Mouse (Mus musculus) inflammation-experienced regulatory T-cells, adult 6 months (primary cell): Measurements from ENCODE around the gene Ppp1r35. TPM values are rescaled to one million over a fixed set of nuclear protein-coding genes. Genes with fewer than 3 reads are reported as not detected.
A peak's percentile ranks its signal among the peaks of the same experiment; 100 is the strongest.
"Not testable (repeated sequence)": the region's sequence is repeated elsewhere in the genome, so short reads cannot be mapped to it uniquely, and the experiment has no call there.

ENCODE experiments used
- ATAC-seq: one replicate; pipeline ENCODE4 v1.8.0; 2017
- polyA plus RNA-seq, 3 experiments: library from polyadenylated mRNA; unstranded; fragments of 100-300 nt; shearing (Covaris generic); gene quantifications; one replicate each; pipeline ENCODE4 v1.2.1; 2017

Ppp1r35 gene
- 10 to 100 TPM in 1 of 3 experiments, 1 to 10 TPM in 2; 6.0 to 10.9 (median 6.5) TPM for polyA plus RNA-seq

DNA sequence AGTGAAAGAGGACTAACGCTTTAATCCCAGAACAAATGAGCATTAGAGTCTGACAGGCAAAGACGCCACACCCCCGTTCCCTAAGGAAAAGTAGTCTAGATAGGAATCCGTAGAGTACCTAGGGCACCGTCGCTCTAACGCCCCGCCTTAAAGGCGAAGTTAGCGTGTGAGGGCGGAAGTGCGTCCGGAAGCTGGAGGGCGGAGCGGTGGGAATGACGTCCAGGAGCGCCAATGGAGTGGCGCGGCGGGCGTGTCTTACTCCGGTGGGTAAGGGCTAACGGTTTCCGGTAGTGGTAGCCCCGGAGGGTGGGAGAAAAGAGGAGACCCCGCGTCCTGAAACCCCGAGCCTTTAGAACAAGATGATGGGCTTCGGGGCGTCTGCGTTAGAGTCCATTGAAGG is at the start of gene Ppp1r35:
TSS of gene Ppp1r35 (plus strand) at position 215 of the 400 bp plus-strand sequence.
- peak; percentile 98 for ATAC-seq

DNA sequence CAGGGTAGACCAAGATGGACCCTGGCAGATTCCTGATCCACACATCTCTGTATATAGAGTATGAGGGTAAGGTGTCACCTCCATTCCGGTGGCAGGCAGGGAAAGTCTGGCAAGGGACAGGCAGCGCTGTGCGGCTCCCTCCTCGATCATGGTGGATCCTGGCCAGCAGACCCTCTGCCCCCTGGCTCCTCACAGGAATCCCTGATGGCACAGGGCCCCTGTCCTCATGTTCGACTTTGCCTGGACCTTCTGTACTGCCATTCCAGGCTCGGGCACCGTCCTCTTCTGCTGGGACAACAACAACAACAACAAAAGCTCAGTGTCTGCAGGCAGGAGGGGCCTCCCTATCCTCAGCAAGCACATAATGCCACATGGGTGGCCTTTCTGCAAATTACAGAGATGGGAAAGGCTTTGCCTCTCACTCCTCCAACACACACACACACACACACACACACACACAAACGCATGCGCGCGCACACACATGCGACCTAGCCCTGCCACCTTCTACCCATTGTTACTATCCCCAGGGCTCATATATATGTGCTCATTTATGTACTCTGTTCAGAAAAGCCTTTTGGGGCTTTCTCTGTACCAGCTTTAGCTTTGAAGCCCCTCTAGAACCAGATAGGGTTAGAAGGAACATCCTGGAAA is 44.9 kb upstream of the Ppp1r35 start:
- no peak for ATAC-seq

DNA sequence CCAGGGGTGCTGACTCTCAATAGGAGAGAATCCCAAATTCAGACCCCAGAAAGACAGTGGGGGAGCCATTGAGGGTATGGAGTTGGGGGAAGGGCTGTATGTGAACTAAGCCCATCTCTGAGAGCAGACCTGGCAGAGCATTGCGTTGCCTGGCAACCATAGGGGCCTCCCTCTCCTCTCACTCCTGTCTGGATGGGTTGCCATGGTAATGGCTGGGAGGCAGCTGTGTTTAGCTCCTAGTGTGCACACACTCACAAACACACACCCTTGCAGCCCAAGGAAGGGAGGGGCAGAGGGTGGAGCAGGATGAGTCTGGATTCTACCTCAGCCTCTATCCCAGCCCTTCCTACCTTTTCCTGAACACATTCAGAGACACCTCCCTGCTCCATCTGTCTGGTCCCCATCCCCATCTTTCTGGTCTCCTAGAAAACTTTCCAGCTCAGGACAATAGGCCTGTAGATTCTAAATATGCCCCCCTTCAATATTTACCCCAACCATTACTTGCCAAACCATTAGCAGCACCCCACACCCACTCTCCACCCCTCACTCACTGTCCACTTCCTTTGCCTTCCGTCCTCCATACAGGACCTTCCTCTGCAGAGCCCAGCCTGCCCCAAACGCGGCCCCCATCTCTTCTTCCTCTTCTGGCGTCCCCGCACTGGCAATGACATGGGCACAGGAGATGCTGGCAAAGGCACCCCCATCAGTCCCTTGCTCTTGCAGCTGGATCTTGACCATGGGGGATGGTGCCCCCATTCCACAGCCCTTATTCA is 44.2 kb upstream of the Ppp1r35 start:
- ATAC-seq = no peak

DNA sequence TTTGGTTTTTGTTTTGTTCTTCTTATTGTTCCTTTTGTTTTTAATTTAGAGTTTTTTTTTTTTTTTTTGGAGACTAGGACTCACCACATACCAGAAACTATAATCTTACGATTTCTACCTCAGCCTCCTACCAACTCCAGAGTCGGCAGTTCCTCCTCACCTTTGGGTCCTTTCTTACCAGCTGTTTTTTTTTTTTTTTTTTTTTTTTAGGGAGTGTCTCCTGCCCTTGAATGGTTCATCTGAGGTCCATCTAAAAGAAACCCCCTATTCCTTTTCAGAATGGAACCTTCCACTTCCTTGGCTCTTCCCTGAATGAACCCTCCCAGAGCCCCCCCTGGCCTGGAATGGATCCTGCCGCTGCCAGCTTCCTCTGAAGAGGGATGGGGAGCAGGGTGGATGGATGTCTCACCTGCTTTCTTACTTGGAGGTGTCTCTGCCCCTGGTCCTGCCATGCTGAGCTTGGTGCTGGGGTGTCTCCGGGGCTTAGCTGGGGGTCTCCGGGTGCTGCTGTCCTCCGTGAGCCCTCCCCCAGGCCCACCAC is 41.2 kb upstream of the Ppp1r35 start:
- no peak for ATAC-seq

DNA sequence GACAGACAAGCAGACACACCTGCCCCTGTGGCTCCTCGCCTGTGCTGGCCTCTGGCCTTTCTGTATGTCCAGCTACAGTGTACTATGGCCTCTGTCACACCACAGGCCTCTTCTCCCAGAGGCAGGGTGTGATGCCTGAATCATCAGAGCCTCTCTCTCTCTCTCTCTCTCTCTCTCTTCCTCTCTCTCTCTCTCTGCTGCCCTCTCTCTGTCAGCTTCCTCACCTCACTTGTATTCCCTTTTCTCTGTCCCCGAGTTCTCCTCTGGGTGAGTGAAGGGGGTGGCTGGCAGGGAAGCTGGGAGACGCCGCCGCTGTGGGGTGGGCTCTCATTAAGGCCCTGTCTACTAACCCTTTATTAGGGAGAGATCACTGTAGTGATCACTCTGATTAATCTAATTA is 40.1 kb upstream of the Ppp1r35 start:
- ATAC-seq = no peak

DNA sequence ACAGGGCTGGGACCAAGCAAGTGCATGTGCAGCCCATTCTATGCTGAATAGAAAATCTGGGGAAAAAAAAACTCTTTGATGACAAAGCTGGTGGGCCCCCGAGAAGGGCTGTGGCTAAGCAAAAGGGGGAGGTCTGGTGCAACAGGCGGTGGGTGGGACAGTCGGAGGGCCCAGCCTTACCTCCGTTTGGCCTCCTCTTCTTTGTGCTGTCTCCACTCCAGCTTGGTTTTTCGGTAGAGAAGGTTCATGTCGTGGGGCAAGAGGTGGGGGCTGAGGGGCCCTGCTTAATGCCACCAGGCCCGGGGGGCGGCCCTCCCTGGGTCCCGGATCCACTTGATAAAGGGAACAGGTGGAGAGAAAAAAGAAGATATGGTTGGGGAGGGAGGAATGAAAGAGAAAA is 39.2 kb upstream of the Ppp1r35 start:
- ATAC-seq = no peak

DNA sequence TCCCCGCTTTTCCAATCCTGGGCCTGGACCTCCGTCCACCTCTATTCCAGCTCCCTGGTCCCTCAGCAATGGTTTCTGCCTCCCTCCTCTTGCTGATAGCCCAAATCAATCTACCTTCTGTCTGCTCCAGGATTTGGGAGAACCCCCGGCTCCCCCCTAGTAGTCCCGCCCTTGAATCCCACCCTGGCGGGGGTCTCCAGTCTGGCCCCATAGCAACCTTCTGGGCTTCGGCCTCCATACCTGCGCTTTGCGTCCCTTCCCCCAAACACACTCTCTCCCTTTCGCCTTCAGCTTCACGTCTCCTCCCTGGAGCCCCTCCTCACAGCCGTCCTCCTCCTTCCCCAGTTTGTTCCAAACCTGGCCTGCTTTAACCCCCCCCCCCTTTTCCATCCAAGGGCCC is 38.1 kb upstream of the Ppp1r35 start:
- ATAC-seq = no peak

DNA sequence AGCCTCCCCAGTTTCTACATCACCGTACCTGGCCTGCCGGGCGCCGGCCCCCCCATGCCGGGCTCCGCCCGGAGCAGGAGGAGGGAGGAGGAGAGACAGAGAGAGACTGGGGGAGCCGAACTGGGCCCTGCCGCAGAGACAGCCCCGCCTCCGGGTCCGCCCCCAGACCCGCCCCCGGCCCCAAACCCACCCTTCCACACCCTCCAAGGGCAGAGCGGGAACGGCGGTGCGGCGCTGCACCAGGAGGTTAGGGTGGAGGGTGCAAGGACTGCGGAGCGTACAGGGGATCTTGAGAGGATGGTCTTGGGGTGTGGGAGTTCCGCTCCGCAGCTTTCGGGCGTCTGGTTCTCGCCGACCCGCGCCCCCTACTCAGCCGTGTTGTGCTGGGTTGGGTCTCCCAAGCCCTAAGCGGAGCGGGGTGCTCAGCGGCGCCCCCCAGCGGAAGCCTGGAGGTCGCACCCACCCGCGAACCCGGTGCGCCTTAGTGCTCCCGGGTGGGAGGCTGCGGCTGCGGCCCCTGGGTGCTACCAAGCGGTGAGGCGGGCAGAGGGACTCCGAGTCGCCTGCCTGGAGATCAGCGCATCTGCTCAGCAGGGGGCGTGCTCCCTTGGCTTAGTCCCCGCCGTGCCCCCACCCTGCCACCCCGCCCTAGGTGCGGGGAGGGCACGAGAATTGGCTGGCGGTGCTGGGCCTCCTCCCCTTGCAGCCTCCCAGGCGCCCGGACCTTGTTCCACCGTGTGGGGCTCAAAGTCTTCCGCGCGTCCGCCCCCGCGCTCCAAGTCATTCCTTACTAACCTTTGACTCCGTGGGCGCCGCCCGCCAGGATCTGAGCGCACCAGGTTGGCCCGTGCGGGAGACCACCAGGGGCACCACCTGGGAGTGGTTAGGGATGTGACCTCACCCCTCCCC is 37.4 kb upstream of the Ppp1r35 start, which contains the start of gene Nyap1:
TSS of gene Nyap1 (minus strand) at position 585 of the 909 bp plus-strand sequence.
- peak; percentile 36 for ATAC-seq

DNA sequence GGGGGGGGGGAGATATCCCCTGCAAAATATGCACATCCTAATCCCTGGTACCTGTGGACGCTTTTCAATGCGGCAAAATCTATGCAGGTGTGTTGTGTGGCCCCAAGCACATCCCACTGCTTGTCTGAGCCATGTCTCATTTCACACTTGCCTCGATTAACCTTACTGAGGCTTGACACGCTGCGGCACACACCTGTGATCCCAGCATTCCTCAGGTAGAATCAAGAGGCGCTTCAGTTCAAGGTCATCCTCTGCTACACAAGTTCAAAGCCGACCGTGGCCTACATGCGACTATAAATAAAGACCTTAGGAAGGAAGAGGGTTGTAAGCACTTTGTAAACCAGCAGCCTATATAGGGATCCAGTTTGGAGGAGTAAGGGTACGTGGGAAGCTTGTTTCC is 36.6 kb upstream of the Ppp1r35 start:
- ATAC-seq = no peak

DNA sequence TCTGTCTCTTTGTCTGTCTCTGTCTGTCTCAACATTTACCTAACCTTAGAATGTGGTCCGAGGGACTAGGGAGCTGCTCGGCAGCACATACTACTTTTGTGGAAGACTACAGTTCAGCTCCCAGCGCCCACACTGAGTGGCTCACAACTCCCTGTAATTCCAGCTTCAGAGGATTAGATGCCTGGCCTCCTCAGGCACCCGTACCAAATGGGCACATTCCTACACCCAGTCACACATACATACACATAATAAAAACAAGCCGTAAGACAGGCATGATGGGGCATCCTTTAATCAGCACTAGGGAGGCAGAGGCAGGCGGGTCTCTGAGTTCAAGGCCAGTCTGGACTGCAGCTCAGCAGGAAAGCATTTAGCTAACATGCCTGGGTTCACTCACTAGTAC is 35.8 kb upstream of the Ppp1r35 start:
- no peak for ATAC-seq

DNA sequence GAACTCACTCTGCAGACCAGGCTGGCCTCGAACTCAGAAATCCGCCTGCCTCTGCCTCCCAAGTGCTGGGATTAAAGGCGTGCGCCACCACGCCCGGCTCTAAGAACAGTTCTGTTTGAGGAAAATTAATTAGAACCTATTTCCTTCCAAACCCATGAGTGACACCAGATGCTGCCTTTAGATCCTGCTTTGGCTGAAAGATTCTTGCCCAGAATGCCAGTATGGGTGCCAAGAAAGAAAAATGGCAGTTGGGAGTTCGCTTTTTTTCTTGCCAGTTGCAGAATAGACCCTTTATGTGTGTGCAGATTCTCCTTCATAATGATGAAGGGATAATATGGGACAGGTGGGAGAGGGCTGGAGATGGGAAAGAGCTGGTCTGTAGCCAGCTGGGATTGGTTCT is 34.5 kb upstream of the Ppp1r35 start:
- ATAC-seq = no peak

DNA sequence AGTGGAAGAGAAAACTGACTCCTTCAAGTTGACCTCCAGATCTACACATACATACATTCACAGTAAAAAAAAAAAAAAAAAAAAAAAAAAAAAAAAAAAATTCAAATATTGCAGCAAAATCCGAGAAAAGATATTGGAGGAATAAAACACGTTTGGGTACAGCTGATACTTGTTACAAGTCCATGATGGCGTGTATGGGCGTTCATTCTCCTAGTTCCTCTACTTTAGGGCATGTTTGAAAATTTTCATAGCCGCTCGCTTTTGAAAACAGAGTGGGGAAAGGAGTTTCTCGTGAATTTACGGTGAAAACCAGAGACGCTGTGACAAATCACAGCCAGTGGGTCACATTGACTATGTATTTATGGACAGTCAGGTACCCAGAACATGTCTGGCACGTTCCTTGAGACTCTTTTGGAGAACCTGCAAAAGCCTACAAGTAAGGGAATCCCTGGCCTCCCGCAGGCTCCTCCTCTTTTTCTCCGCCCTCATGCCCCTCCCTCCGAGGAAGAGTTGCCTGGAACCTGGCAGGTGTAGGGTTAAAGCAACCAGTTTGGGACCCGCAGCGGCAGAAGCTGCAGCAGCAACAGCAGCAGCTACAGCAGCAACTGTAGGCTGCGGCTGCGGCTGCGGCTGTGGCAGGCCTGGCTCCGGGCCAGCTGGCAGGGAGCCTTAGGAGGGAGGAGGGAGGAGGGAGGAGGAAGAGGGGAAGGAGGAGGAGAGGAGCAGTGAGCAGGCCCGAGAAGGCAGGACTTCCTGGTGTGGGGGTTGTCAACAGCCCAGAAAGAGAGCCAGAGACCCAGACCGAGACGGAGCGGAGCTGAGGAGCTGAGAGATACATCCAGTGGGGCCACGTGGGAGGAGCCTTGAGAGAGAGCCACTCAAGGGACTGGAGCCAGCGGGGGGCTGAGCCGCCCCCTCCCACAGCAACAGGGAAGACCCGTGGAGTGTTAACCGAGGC is 33.2 kb upstream of the Ppp1r35 start, which contains the start of gene Tsc22d4:
TSS of gene Tsc22d4 (plus strand) at position 517 of the 958 bp plus-strand sequence.
- ATAC-seq = peak; percentile 78

DNA sequence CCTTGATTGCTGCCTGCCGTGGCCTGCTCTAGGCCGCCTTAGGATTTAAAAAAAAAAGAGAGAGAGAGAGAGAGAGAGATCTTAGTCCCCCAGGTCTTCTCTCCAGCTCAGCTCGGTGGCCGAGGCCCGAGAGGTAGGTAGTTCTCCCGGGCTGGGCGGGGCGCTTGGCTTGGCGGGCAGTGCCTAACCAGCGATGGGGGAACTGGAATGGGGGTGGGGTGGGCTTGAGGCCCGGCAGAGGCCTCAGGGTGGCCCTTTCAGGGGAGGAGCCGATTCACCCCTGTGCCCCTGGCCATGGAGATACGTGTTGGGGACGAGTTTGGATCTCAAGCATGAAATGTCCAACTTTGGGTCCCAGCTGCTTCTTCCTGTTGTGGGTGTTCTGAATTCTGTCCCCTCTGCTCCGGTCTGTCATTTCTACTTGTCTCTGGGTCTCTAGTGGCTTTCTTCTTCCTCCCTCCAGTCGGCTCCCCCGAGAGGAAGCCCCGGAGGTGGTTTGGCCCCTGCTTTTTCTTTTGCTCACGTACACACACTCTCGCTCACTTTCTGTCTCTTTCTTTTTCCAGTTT is 32.3 kb upstream of the Ppp1r35 start:
- ATAC-seq = peak; percentile 10

DNA sequence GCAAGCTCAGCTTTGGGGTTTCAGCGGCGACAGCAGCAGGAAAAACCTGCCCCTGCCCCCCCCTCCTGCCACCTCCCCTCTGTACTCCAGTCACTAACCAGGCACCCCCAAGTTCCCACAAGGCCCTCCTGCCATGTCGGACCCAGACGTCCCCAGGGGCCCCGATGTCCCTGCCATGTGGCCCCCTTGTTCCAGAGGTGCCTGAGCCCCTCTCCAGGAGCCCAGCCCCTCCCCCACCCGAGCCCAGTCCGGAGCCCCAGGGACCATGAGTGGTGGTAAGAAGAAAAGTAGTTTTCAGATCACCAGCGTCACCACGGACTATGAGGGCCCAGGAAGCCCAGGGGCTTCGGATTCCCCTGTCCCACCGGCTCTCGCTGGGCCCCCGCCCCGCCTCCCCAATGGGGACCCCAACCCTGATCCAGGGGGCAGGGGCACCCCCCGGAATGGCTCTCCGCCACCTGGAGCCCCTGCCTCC is 31.8 kb upstream of the Ppp1r35 start:
- ATAC-seq = no peak

DNA sequence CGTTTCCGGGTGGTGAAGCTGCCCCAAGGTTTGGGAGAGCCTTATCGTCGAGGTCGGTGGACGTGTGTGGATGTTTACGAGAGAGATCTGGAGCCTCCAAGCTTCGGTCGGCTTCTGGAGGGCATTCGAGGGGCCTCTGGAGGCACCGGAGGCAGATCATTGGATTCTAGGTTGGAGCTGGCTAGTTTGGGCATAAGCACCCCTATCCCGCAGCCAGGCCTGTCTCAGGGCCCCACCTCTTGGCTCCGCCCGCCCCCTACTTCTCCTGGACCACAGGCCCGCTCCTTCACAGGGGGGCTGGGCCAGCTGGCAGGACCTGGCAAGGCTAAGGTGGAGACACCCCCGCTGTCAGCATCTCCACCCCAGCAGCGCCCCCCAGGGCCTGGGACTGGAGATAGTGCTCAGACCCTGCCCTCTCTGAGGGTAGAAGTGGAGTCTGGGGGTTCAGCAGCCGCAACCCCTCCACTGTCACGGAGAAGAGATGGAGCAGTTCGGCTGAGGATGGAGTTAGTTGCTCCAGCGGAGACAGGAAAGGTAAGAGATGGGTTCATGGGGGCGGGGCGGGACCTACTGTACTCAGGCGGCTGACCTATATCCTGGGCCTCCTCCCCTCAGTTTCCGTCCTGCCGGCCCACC is 31.2 kb upstream of the Ppp1r35 start:
- ATAC-seq = no peak

DNA sequence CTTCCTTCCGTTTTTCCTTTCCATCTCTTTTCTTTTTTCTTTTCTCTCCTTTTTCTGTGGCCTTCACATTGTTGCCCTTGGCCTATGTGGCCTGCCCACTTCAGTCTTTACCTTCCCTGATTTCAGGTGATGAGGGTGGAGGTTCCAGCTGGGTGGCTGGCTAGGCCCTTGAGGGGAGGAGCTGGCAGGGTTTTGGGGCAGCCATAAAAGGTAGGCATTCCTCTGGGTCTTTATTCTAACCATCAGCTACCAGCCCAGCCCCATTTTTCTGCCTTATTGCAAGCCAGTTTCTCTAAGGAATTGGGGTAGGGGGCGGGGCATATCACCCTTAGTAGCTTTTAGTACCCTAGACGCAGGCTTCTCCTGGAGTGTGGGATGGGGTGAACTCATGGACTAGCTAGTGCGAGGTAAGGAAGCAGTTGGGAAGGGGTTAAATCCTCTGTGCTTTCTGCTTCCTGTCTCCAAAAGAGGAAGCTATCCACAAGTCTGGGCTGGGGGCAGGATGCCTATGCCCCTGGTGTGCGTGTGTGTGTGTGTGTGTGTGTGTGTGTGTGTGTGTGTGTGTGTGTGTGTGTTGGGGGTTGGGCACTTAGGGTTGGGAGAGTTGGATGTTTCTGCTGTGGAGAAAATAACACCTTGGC is 30.4 kb upstream of the Ppp1r35 start:
- no peak for ATAC-seq

DNA sequence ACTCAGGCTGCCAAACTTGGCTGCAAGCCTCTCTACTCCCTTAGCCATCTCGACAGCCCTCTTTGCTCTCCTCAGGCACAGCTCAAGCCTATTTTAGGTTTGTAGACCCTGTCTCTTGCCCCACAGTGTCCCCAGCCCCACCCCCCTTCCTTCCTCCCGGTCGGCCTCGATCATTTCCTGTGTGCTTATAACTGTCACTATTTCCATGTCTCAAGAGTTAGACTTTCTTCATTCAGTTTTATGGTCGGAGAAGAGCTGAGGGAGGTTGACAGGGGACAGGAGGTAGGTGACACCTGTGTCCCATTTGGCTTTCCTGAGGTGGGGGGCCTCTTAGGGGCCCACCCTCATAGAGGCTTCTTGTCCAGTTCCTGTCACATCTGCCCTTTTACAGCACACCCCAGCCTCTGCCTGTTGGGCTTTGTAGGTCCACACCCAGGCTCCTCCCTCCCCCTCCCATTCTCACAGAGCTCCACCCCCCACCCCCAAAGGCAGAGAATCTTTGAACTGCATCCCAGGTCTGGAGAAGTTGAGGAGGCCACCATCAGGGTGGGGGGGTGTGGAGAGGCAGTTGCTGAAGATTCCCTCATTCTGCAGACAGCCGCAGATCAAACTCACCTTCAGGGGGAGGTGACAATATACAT is 29.3 kb upstream of the Ppp1r35 start:
- ATAC-seq = peak; percentile 36

DNA sequence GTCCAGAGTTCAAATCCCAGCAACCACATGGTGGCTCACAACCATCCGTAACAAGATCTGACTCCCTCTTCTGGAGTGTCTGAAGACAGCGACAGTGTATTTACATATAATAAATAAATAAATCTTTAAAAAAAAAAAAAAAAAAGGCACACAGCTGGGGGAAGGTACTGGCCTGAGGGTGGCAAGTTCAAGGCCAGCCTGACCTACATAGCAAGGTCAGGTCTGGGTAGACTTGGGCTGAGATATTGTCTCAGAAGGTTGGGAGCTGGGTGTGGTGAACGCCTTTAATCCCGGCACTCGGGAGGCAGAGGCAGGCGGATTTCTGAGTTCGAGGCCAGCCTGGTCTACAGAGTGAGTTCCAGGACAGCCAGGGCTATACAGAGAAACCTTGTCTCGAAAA is 28.4 kb upstream of the Ppp1r35 start:
- not testable (repeated sequence) for ATAC-seq

DNA sequence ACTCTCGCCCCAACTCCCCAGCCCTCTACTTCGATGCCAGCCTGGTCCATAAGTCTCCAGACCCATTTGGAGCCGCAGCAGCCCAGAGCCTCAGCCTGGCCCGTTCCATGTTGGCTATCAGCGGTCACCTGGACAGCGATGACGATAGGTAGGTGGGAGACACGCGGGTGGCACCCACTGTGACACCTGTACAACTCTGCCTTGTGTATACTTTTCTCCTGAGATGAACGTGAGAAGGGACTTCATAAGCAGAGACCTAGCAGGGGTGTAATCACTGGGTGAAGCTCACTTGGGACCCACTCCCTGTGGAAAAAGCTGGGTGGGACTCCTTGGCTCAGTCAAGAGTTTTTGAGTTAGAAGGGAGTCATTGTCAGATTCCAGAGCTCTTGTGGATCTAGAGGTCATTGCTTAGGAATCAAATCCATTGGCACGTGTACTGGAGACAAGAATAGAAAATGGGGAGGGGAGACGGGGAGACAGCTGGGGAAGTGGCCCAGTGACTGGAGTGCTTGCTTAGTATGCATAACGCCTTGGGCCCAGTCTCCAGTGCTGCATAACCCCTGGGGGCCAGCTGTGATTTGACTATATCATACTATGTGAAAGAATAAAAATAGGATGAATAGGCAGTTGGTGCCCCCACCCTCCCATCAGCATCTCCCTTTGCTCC is 27.3 kb upstream of the Ppp1r35 start:
- no peak for ATAC-seq
